Mouse (Mus musculus) ES-Bruce4 (cell line): ENCODE measurements around the gene Pmel. TPM values are rescaled to one million over a fixed set of nuclear protein-coding genes. Genes with fewer than 3 reads are reported as not detected.
A peak's percentile ranks its signal among the peaks of the same experiment; 100 is the strongest.

Experiments
- H3K27ac ChIP-seq: 2 replicates; pipeline ENCODE4 v1.5.1; 2012; ENCODE audit warnings: low read length, inconsistent platforms; ENCODE audit not compliant: insufficient read depth
- H3K27me3 ChIP-seq: 2 replicates; pipeline ENCODE4 v1.6.1; 2012; ENCODE audit warnings: mild to moderate bottlenecking, low read length, inconsistent platforms; ENCODE audit not compliant: control insufficient read depth, poor library complexity, insufficient read depth, severe bottlenecking
- H3K36me3 ChIP-seq: 2 replicates; pipeline ENCODE4 v1.6.1; 2012; ENCODE audit warnings: inconsistent platforms, mild to moderate bottlenecking, low read length, moderate library complexity; ENCODE audit not compliant: control insufficient read depth, poor library complexity, insufficient read depth, severe bottlenecking
- H3K4me1 ChIP-seq: one replicate; pipeline ENCODE4 v1.8.1; 2011; ENCODE audit warnings: low read length; ENCODE audit not compliant: control insufficient read depth, insufficient read depth
- H3K4me3 ChIP-seq: 2 replicates; pipeline ENCODE4 v1.5.1; 2011; ENCODE audit warnings: low read depth, mild to moderate bottlenecking, low read length
- H3K9ac ChIP-seq: 2 replicates; pipeline ENCODE4 v1.6.1; 2012; ENCODE audit warnings: low read depth, mild to moderate bottlenecking, inconsistent platforms; ENCODE audit not compliant: poor library complexity, severe bottlenecking
- H3K9me3 ChIP-seq: replicated peaks from 2 replicates; pipeline ENCODE4 v1.6.1; 2012; ENCODE audit warnings: mild to moderate bottlenecking, low read length, inconsistent platforms; ENCODE audit not compliant: control insufficient read depth, poor library complexity, insufficient read depth, severe bottlenecking
- CTCF ChIP-seq: IDR thresholded peaks from one replicate; pipeline ENCODE4 v1.8.1; 2011; ENCODE audit warnings: low read depth, low read length
- EP300 ChIP-seq: IDR thresholded peaks from 2 replicates; pipeline ENCODE4 v1.6.1; 2011; ENCODE audit warnings: low read depth, low read length; ENCODE audit not compliant: insufficient read depth
- POLR2A ChIP-seq: IDR thresholded peaks from one replicate; pipeline ENCODE4 v1.8.1; 2011; ENCODE audit warnings: low read length; ENCODE audit not compliant: insufficient read depth
- polyA plus RNA-seq: library from polyadenylated mRNA; stranded (reverse); fragments of >200 nt; gene quantifications from 2 replicates; pipeline ENCODE4 v1.2.4, GENCODE M21; 2011; ENCODE audit warnings: low read depth; ENCODE audit not compliant: missing spikeins, insufficient read depth, insufficient read length

Gene Pmel
- polyA plus RNA-seq, 1 experiment: 3.0 TPM

- TF ChIP-seq EP300 (no peak), CTCF (no peak), POLR2A (no peak)
- H3K4me3 ChIP-seq: no peak overlapping the region
- H3K27ac ChIP-seq: peak overlapping the region; percentile 54
- H3K27me3 ChIP-seq: no peaks in the 10 kb centered on the region
- H3K4me1 ChIP-seq: peaks cover 3% of the 10 kb centered on the region
- H3K9me3 ChIP-seq: no peaks in the 10 kb centered on the region
- H3K9ac ChIP-seq: no peak overlapping the region
- H3K36me3 ChIP-seq: no peaks in the 10 kb centered on the region
Measured at GRCm38 (mm10) chr10:128740296-128740695, 36.3 kb downstream of the Pmel start.

GRCm38 (mm10) chr10:128742616-128743015, 38.6 kb downstream of the Pmel start:
- Histone ChIP-seq H3K4me1 (no peaks in the 10 kb centered on the region), H3K4me3 (no peak overlapping the region), H3K9ac (peak overlapping the region; percentile 83), H3K9me3 (no peaks in the 10 kb centered on the region), H3K36me3 (no peaks in the 10 kb centered on the region), H3K27me3 (no peaks in the 10 kb centered on the region), H3K27ac (peak overlapping the region; percentile 91)
- TF ChIP-seq EP300 (peak; percentile 83), POLR2A (no peak)

- Histone ChIP-seq H3K9me3 (no peaks in the 10 kb centered on the region), H3K36me3 (no peaks in the 10 kb centered on the region), H3K4me1 (no peaks in the 10 kb centered on the region), H3K27ac (peak overlapping the region; percentile 45), H3K9ac (peak overlapping the region; percentile 83), H3K27me3 (no peaks in the 10 kb centered on the region), H3K4me3 (peak overlapping the region; percentile 88)
- no peak for TF ChIP-seq POLR2A
- TF ChIP-seq CTCF: no peak
- TF ChIP-seq EP300: no peak
Measured at GRCm38 (mm10) chr10:128743235-128743634, 39.2 kb downstream of the Pmel start.

GRCm38 (mm10) chr10:128743791-128744191, 39.8 kb downstream of the Pmel start:
- Histone ChIP-seq H3K9ac (peak overlapping the region; percentile 83), H3K27me3 (no peaks in the 10 kb centered on the region), H3K27ac (no peak overlapping the region), H3K4me3 (peak overlapping the region; percentile 88), H3K36me3 (no peaks in the 10 kb centered on the region), H3K4me1 (no peaks in the 10 kb centered on the region), H3K9me3 (no peaks in the 10 kb centered on the region)
- TF ChIP-seq EP300 (no peak), CTCF (no peak), POLR2A (no peak)

GRCm38 (mm10) chr10:128744211-128744610, 40.2 kb downstream of the Pmel start:
- no peaks in the 10 kb centered on the region for H3K27me3 ChIP-seq
- peak overlapping the region; percentile 88 for H3K4me3 ChIP-seq
- no peaks in the 10 kb centered on the region for H3K4me1 ChIP-seq
- peak overlapping the region; percentile 83 for H3K9ac ChIP-seq
- H3K27ac ChIP-seq: peak overlapping the region; percentile 52; the same call in 1 of the 2 replicates
- H3K9me3 ChIP-seq: no peaks in the 10 kb centered on the region
- no peaks in the 10 kb centered on the region for H3K36me3 ChIP-seq
- TF ChIP-seq EP300: no peak
- no peak for TF ChIP-seq CTCF
- no peak for TF ChIP-seq POLR2A

GRCm38 (mm10) chr10:128744680-128745601, 40.9 kb downstream of the Pmel start, which contains the start of gene Dgka:
TSS of gene Dgka (minus strand) at chr10:128744855.
- TF ChIP-seq POLR2A: no peak
- no peak for TF ChIP-seq EP300
- no peak for TF ChIP-seq CTCF
- Histone ChIP-seq H3K4me3 (peak within 1 kb of the TSS; percentile 88), H3K9me3 (no peaks in the 10 kb centered on the region), H3K36me3 (no peaks in the 10 kb centered on the region), H3K27ac (peak within 1 kb of the TSS; percentile 52), H3K4me1 (peaks cover 1% of the 10 kb centered on the region), H3K9ac (peak within 1 kb of the TSS; percentile 83), H3K27me3 (no peaks in the 10 kb centered on the region)
